Mouse (Mus musculus): ENCODE measurements at regions not wholly inside any gene's neighbourhood (a gene's known extent, or its start where the extent isn't known, plus 50 kb on each side); places are given as distances from the start of the nearest gene placed in this dataset.

GRCm38 (mm10) chr5:75738445-75738844 is 163.7 kb downstream of the Kit start:
- TF ChIP-seq CTCF (IDR thresholded peaks at IDR 0.05; ENCODE audit: control insufficient read depth, insufficient read depth, insufficient read length) (no peak), USF1 (IDR thresholded peaks at IDR 0.05; ENCODE audit: low read depth) (no peak), MAX (IDR thresholded peaks at IDR 0.05) (no peak), CEBPB (IDR thresholded peaks at IDR 0.05; ENCODE audit: low read depth) (no peak), MYOD1 (IDR thresholded peaks at IDR 0.05; ENCODE audit: control insufficient read depth, insufficient read length, low read depth) (no peak), MYOG (IDR thresholded peaks at IDR 0.05; ENCODE audit: control insufficient read depth, extremely low read depth, insufficient read length) (no peak), FOSL1 (IDR thresholded peaks at IDR 0.05; ENCODE audit: insufficient read depth, low read length, poor library complexity, severe bottlenecking) (no peak)
